Mouse (Mus musculus): Measurements from ENCODE around the gene Pknox2. TPM values are rescaled to one million over a fixed set of nuclear protein-coding genes. Genes with fewer than 3 reads are reported as not detected.

Gene Pknox2
- polyA plus RNA-seq, 1 experiment from 2014 or later, result 18.4 TPM

DNA sequence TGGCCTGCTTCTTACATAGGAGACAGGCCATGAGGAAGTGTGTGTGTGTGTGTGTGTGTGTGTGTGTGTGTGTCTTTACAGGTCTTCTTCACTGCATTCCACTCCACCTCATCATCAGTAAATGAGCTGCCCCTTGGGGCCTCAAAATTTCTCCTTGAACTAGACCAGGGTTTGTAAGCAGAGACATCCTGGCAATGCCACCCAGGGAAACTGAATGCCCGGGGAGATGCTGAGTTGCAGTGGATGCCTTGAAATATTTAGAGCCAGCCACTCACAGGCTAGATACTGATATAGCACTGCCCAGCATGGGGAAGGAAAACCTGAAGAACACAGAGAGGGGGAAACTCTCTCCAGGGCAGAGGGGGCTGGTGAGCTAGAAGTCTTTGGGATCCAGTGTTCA is 178.1 kb downstream of the Pknox2 start:
- Histone ChIP-seq H3K4me1 (ENCODE audit: control insufficient read depth, insufficient read depth, low read length) (peaks cover 17% of the 10 kb centered on the region), H3K36me3 (ENCODE audit: control insufficient read depth, insufficient read depth, low read length) (no peaks in the 10 kb centered on the region), H3K4me3 (replicated peaks; ENCODE audit: low read depth, low read length) (no peak overlapping the region), H3K9ac (replicated peaks; ENCODE audit: low read length) (no peak overlapping the region), H3K9me3 (ENCODE audit: control insufficient read depth, low read length) (no peaks in the 10 kb centered on the region), H3K4me2 (ENCODE audit: low read length) (no peak overlapping the region), H3K27me3 (ENCODE audit: control insufficient read depth, insufficient read depth, low read length) (no peaks in the 10 kb centered on the region), H3K27ac (replicated peaks; ENCODE audit: low read depth, low read length) (no peak overlapping the region)
- DNase-seq (no peak), ATAC-seq (ENCODE audit: low FRiP score, low TSS enrichment) (no peak)
- 97% methylated on average over 1 of the region's 1 CpGs for WGBS

DNA sequence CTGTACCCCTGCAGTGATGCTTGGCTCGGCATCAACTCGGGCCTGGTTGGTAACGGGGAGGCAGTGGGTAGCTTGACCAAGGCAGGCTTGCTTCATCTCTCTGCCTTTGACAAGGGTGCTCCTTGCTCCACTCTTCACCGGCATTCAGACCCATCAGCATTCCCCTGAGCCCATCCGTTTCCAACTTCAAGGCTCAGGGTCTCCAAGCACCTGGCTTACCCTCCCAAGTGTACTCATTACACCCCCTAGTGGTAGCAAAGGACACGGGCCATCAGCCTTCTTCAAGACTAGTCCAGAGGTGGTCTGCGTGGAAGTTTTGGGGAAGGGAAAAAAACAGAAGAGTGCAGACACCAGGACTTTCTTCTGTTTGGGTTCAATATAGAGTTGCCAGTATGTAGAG is 178.5 kb downstream of the Pknox2 start:
- Histone ChIP-seq H3K27ac (replicated peaks; ENCODE audit: low read depth, low read length) (no peak overlapping the region), H3K4me1 (ENCODE audit: control insufficient read depth, insufficient read depth, low read length) (peaks cover 20% of the 10 kb centered on the region), H3K9ac (replicated peaks; ENCODE audit: low read length) (no peak overlapping the region), H3K27me3 (ENCODE audit: control insufficient read depth, insufficient read depth, low read length) (no peaks in the 10 kb centered on the region), H3K9me3 (ENCODE audit: control insufficient read depth, low read length) (no peaks in the 10 kb centered on the region), H3K4me2 (ENCODE audit: low read length) (no peak overlapping the region), H3K4me3 (replicated peaks; ENCODE audit: low read depth, low read length) (no peak overlapping the region), H3K36me3 (ENCODE audit: control insufficient read depth, insufficient read depth, low read length) (no peaks in the 10 kb centered on the region)
- 35% methylated on average over 7 of the region's 7 CpGs for WGBS
- ATAC-seq (ENCODE audit: low FRiP score, low TSS enrichment), result no peak
- DNase-seq, result peak; percentile 89

GRCm38 (mm10) chr9:36968236-36968635 is 179.0 kb downstream of the Pknox2 start:
- Histone ChIP-seq H3K36me3 (ENCODE audit: control insufficient read depth, insufficient read depth, low read length) (no peaks in the 10 kb centered on the region), H3K27me3 (ENCODE audit: control insufficient read depth, insufficient read depth, low read length) (no peaks in the 10 kb centered on the region), H3K9ac (replicated peaks; ENCODE audit: low read length) (no peak overlapping the region), H3K4me1 (ENCODE audit: control insufficient read depth, insufficient read depth, low read length) (peaks cover 20% of the 10 kb centered on the region), H3K9me3 (ENCODE audit: control insufficient read depth, low read length) (no peaks in the 10 kb centered on the region), H3K27ac (replicated peaks; ENCODE audit: low read depth, low read length) (no peak overlapping the region), H3K4me2 (ENCODE audit: low read length) (no peak overlapping the region), H3K4me3 (replicated peaks; ENCODE audit: low read depth, low read length) (no peak overlapping the region)
- DNase-seq (no peak), ATAC-seq (ENCODE audit: low FRiP score, low TSS enrichment) (0 out of 2 replicates have a peak, but pooled peaks have one; percentile 10)
- 74% methylated on average over 7 of the region's 7 CpGs for WGBS

DNA sequence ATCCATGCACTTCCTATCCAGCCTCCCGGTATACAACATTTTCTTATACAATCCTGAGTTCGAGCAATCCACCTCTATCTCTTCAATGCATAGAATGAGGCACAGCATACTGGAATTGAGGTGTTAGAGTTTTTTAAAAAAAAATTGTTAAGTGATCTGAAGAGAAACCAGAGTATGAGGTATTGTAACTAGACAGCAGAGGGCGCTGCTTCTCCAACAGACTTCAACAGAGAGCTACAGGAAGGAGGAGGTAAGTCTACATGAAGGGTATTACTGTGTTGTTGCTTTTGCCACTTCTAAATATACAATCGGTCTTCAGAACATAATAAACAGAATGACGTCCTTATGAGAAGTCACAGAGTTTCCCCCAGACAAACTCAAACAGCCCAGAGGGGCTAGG is 181.5 kb downstream of the Pknox2 start:
- 65% methylated on average over 5 of the region's 5 CpGs for WGBS
- Histone ChIP-seq H3K27ac (replicated peaks; ENCODE audit: low read depth, low read length) (no peak overlapping the region), H3K4me1 (ENCODE audit: control insufficient read depth, insufficient read depth, low read length) (peaks cover 22% of the 10 kb centered on the region), H3K4me2 (ENCODE audit: low read length) (no peak overlapping the region), H3K9me3 (ENCODE audit: control insufficient read depth, low read length) (no peaks in the 10 kb centered on the region), H3K27me3 (ENCODE audit: control insufficient read depth, insufficient read depth, low read length) (no peaks in the 10 kb centered on the region), H3K4me3 (replicated peaks; ENCODE audit: low read depth, low read length) (no peak overlapping the region), H3K36me3 (ENCODE audit: control insufficient read depth, insufficient read depth, low read length) (no peaks in the 10 kb centered on the region), H3K9ac (replicated peaks; ENCODE audit: low read length) (no peak overlapping the region)
- ATAC-seq (ENCODE audit: low FRiP score, low TSS enrichment) (no peak), DNase-seq (peak; percentile 83)

DNA sequence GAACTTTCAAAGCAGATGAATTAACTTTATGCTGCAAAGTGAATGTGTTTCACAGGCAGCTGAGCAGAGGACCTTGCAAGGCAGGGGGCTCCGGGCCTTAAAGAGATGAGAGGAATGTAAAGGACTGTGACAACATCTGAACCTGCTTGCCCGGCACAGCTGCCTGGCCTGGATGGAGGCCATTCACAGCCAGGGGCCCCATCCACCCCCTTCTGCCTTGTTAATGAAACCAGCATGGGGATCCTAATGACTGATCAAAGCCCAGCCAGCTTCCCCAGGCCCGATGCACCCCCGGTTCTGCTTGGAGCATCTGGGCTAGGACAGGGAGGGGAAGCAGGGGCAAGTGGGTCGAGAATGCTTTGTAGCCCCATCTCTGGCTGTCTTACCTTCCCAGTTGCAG is 183.0 kb downstream of the Pknox2 start:
- no peak overlapping the region for H3K4me3 ChIP-seq (replicated peaks; ENCODE audit: low read depth, low read length)
- no peaks in the 10 kb centered on the region for H3K27me3 ChIP-seq (ENCODE audit: control insufficient read depth, insufficient read depth, low read length)
- H3K27ac ChIP-seq (replicated peaks; ENCODE audit: low read depth, low read length), result 0 out of 2 replicates have a peak overlapping the region, but pooled peaks have one; percentile 33
- H3K36me3 ChIP-seq (ENCODE audit: control insufficient read depth, insufficient read depth, low read length), result no peaks in the 10 kb centered on the region
- WGBS, result 3% methylated on average over 5 of the region's 5 CpGs
- ATAC-seq (ENCODE audit: low FRiP score, low TSS enrichment) (no peak), DNase-seq (no peak)
- H3K9me3 ChIP-seq (ENCODE audit: control insufficient read depth, low read length), result no peaks in the 10 kb centered on the region
- no peak overlapping the region for H3K4me2 ChIP-seq (ENCODE audit: low read length)
- peaks cover 22% of the 10 kb centered on the region for H3K4me1 ChIP-seq (ENCODE audit: control insufficient read depth, insufficient read depth, low read length)
- no peak overlapping the region for H3K9ac ChIP-seq (replicated peaks; ENCODE audit: low read length)

DNA sequence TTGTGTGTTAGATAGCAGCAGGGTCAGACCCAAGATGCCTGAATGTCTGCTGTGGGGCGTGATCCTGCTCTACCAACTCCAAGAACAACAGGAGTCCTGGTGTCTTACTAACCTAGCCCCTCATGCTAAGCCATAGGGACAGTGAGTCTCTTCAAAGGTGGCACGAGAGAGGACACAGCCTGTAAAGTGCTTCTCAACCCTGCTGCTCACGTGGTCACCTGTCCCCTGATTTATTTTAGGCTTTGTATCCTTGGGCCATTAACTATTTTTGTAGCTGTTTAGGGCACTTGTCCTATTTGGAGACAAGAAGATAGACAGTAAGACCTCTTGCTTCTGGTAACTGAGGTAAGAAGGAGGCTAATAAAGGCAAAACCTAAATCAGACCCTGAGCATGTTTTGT is 183.7 kb downstream of the Pknox2 start:
- H3K36me3 ChIP-seq (ENCODE audit: control insufficient read depth, insufficient read depth, low read length), result no peaks in the 10 kb centered on the region
- H3K4me2 ChIP-seq (ENCODE audit: low read length), result no peak overlapping the region
- peaks cover 22% of the 10 kb centered on the region for H3K4me1 ChIP-seq (ENCODE audit: control insufficient read depth, insufficient read depth, low read length)
- 38% methylated on average over 3 of the region's 3 CpGs for WGBS
- H3K27me3 ChIP-seq (ENCODE audit: control insufficient read depth, insufficient read depth, low read length), result no peaks in the 10 kb centered on the region
- H3K27ac ChIP-seq (replicated peaks; ENCODE audit: low read depth, low read length), result 0 out of 2 replicates have a peak overlapping the region, but pooled peaks have one; percentile 16
- no peaks in the 10 kb centered on the region for H3K9me3 ChIP-seq (ENCODE audit: control insufficient read depth, low read length)
- H3K9ac ChIP-seq (replicated peaks; ENCODE audit: low read length), result no peak overlapping the region
- DNase-seq (no peak), ATAC-seq (ENCODE audit: low FRiP score, low TSS enrichment) (no peak)
- no peak overlapping the region for H3K4me3 ChIP-seq (replicated peaks; ENCODE audit: low read depth, low read length)

GRCm38 (mm10) chr9:36961874-36962273 is 185.3 kb downstream of the Pknox2 start:
- Histone ChIP-seq H3K27me3 (ENCODE audit: control insufficient read depth, insufficient read depth, low read length) (no peaks in the 10 kb centered on the region), H3K9ac (replicated peaks; ENCODE audit: low read length) (no peak overlapping the region), H3K27ac (replicated peaks; ENCODE audit: low read depth, low read length) (no peak overlapping the region), H3K36me3 (ENCODE audit: control insufficient read depth, insufficient read depth, low read length) (no peaks in the 10 kb centered on the region), H3K4me2 (ENCODE audit: low read length) (no peak overlapping the region), H3K9me3 (ENCODE audit: control insufficient read depth, low read length) (no peaks in the 10 kb centered on the region), H3K4me3 (replicated peaks; ENCODE audit: low read depth, low read length) (no peak overlapping the region), H3K4me1 (ENCODE audit: control insufficient read depth, insufficient read depth, low read length) (peaks cover 25% of the 10 kb centered on the region)
- WGBS, result 44% methylated on average over 1 of the region's 1 CpGs
- no peak for ATAC-seq (ENCODE audit: low FRiP score, low TSS enrichment)
- no peak for DNase-seq

DNA sequence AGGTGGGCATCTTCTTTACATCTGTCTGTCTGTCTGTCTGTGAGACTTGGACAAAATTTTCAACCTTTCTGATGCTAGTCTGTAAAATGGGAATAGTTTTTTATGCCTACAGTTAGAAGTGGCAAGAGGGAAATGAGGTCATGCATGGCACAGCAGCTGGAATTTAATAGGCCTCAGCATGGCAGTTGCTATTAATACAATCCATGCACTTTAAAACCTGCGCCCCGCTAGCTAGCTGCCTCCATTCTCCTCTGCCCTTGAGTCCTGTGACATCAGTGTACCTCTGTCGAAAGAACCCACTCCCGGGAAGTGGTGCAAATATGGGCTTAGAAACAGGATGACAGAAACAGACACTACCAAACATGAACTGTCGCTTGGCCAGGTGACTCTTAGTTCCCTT is 186.1 kb downstream of the Pknox2 start:
- ATAC-seq (ENCODE audit: low FRiP score, low TSS enrichment), result no peak
- no peak for DNase-seq
- Histone ChIP-seq H3K27me3 (ENCODE audit: control insufficient read depth, insufficient read depth, low read length) (no peaks in the 10 kb centered on the region), H3K9ac (replicated peaks; ENCODE audit: low read length) (no peak overlapping the region), H3K27ac (replicated peaks; ENCODE audit: low read depth, low read length) (no peak overlapping the region), H3K4me2 (ENCODE audit: low read length) (no peak overlapping the region), H3K4me1 (ENCODE audit: control insufficient read depth, insufficient read depth, low read length) (peaks cover 19% of the 10 kb centered on the region), H3K9me3 (ENCODE audit: control insufficient read depth, low read length) (no peaks in the 10 kb centered on the region), H3K4me3 (replicated peaks; ENCODE audit: low read depth, low read length) (no peak overlapping the region), H3K36me3 (ENCODE audit: control insufficient read depth, insufficient read depth, low read length) (no peaks in the 10 kb centered on the region)
- WGBS, result 90% methylated on average over 5 of the region's 5 CpGs

GRCm38 (mm10) chr9:36951133-36951484 is 196.1 kb downstream of the Pknox2 start:
- Histone ChIP-seq H3K9ac (replicated peaks; ENCODE audit: low read length) (no peak overlapping the region), H3K27ac (replicated peaks; ENCODE audit: low read depth, low read length) (peak overlapping the region; percentile 70), H3K4me3 (replicated peaks; ENCODE audit: low read depth, low read length) (no peak overlapping the region), H3K9me3 (ENCODE audit: control insufficient read depth, low read length) (no peaks in the 10 kb centered on the region), H3K4me2 (ENCODE audit: low read length) (no peak overlapping the region), H3K36me3 (ENCODE audit: control insufficient read depth, insufficient read depth, low read length) (no peaks in the 10 kb centered on the region; the same call in 1 of the 2 replicates), H3K4me1 (ENCODE audit: control insufficient read depth, insufficient read depth, low read length) (peaks cover 30% of the 10 kb centered on the region), H3K27me3 (ENCODE audit: control insufficient read depth, insufficient read depth, low read length) (no peaks in the 10 kb centered on the region)
- peak; percentile 26 for ATAC-seq (ENCODE audit: low FRiP score, low TSS enrichment)
- 55% methylated on average over 2 of the region's 2 CpGs for WGBS
- DNase-seq, result no peak

Data from midbrain, embryonic 14.5 days (tissue).